Mouse (Mus musculus) testis, adult 2 months (tissue): ENCODE measurements around the gene Rag2. TPM values are rescaled to one million over a fixed set of nuclear protein-coding genes. Genes with fewer than 3 reads are reported as not detected.

Source experiments
- H3K27ac ChIP-seq: fragments of 200-500 bp; 2 replicates; pipeline ENCODE4 v1.5.1; 2012; ENCODE audit warnings: low read depth, low read length; ENCODE audit not compliant: control insufficient read depth, insufficient read depth
- H3K27me3 ChIP-seq: fragments of 200-500 bp; 2 replicates; pipeline ENCODE4 v1.6.1; 2012; ENCODE audit warnings: mild to moderate bottlenecking, low read length, moderate library complexity; ENCODE audit not compliant: control insufficient read depth, insufficient read depth
- H3K36me3 ChIP-seq: fragments of 200-500 bp; 2 replicates; pipeline ENCODE4 v1.6.1; 2012; ENCODE audit warnings: mild to moderate bottlenecking, low read length; ENCODE audit not compliant: control insufficient read depth, insufficient read depth
- H3K4me1 ChIP-seq: fragments of 200-500 bp; 2 replicates; pipeline ENCODE4 v1.6.1; 2012; ENCODE audit warnings: low read length; ENCODE audit not compliant: control insufficient read depth, insufficient read depth
- H3K4me3 ChIP-seq: fragments of 200-500 bp; 2 replicates; pipeline ENCODE4 v1.5.1; 2012; ENCODE audit warnings: low read depth, mild to moderate bottlenecking, low read length, moderate library complexity, mixed read lengths; ENCODE audit not compliant: control insufficient read depth
- CTCF ChIP-seq: fragments of 200-500 bp; IDR thresholded peaks from 2 replicates; pipeline ENCODE4 v1.5.1; 2012; ENCODE audit warnings: low read depth, mild to moderate bottlenecking, inconsistent platforms, low read length, moderate library complexity; ENCODE audit not compliant: control insufficient read depth, insufficient read depth, insufficient replicate concordance
- POLR2A ChIP-seq: fragments of 200-500 bp; IDR thresholded peaks from 2 replicates; pipeline ENCODE4 v1.6.1; 2012; ENCODE audit warnings: low read depth, mild to moderate bottlenecking, inconsistent platforms, low read length, moderate library complexity; ENCODE audit not compliant: control insufficient read depth
- polyA plus RNA-seq: library from polyadenylated mRNA; depleted of rRNA; stranded (reverse); fragments of >200 nt; gene quantifications from 2 replicates; pipeline ENCODE4 v1.2.3, GENCODE M21; 2012

Gene Rag2
- polyA plus RNA-seq, 1 experiment: 0.35 TPM

DNA sequence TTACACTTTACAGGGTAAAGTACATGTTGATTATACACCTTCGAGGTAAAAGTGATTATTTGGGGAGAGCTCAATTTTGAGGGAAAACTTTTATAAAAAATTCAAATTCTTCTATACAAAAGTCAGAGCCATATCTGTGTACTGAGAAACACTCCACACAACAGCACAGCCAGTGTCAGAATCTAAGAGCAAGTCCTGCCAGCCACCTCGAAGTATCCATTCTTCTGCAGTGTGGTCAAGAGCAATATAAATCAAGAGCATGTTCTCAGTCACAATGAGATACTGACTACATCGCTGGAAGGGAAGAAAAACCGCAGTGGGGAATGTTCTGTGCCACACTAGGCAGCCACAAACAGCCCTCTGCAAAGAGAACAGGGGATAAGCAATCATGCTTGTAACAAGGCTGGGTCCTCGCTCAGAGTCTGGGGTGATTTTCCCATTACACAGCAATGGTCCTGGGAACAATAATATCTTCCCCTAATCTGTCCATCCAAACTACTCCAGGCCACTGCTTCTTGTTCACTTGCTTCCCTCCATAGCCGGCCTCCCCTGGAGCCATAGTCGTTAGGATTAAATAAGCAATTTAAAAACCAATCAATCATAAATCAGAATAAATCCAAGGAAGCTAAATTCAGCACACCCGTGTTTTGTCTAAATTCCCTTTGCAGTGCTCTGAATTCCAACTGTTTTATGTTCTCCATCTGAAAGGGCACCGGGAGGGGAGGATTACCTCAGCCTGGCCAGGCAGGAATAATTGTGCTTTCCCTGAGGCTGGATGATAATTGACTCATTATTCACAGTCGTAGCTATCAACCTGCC lies 32.3 kb upstream of the Rag2 start:
- no peak overlapping the region for H3K27ac ChIP-seq
- H3K4me1 ChIP-seq: no peaks in the 10 kb centered on the region
- no peaks in the 10 kb centered on the region for H3K36me3 ChIP-seq
- TF ChIP-seq CTCF: no peak
- no peak for TF ChIP-seq POLR2A
- H3K27me3 ChIP-seq: no peaks in the 10 kb centered on the region
- no peak overlapping the region for H3K4me3 ChIP-seq

DNA sequence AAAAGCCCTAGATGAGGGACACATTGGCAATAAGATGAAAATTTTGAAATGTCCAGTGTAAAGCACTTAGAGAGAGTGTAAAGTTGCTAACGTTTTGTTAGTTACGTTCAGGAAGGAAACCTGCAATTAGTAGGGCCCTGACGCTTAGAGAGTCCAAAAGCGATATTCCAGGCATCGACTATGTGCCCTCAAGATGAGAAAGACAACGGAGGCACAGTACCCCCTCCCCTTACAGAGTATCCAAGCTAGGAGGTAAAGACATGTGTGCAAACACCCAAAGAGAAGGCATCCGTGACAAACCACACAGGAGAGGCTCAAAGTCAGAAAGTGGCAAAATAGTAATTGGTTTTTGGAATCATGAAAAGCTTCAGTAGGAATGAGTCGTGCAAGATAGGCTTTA lies 31.6 kb upstream of the Rag2 start:
- Histone ChIP-seq H3K36me3 (no peaks in the 10 kb centered on the region), H3K27ac (no peak overlapping the region), H3K4me1 (no peaks in the 10 kb centered on the region), H3K27me3 (no peaks in the 10 kb centered on the region), H3K4me3 (no peak overlapping the region)
- TF ChIP-seq POLR2A (no peak), CTCF (no peak)

DNA sequence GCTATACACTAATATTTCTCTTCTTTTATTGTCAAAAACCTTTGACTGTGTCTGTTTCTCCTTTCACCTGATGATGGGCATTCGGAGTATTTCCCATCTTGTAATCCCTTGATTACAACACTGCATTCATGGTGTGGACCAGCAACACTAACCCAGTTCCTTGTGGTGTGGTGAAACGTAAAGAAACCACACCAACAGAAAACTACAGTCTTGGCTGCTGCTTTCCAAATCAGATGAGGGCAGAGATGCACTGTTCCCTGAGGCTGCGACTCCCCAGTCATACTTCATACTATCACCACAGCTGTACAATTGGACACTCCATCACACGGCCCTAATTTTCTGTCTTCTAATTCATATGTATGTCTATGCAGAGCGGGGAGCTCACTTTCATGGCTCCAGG lies 29.8 kb upstream of the Rag2 start:
- Histone ChIP-seq H3K36me3 (no peaks in the 10 kb centered on the region), H3K27me3 (no peaks in the 10 kb centered on the region), H3K4me1 (no peaks in the 10 kb centered on the region), H3K4me3 (no peak overlapping the region), H3K27ac (no peak overlapping the region)
- no peak for TF ChIP-seq CTCF
- no peak for TF ChIP-seq POLR2A

DNA sequence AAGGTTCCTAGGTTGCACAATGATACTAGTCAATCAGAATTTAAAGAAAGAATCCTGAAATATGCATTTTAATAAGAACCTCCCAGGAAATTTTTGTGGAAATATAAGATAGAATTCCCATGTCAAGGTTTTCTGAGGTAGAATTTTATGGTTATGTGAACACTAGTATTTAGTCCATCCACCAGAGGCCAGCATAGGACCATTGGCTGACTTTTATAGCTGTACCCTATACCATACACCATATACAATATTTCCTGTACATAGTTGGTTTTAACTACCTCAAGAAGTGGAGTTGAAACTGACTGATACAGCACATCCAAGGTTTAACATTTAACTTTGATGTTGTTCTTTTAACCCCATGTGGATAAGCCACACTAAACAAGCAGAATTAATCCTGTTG lies 27.3 kb upstream of the Rag2 start:
- H3K4me3 ChIP-seq: no peak overlapping the region
- no peaks in the 10 kb centered on the region for H3K4me1 ChIP-seq
- no peak for TF ChIP-seq POLR2A
- TF ChIP-seq CTCF: no peak
- no peak overlapping the region for H3K27ac ChIP-seq
- no peaks in the 10 kb centered on the region for H3K36me3 ChIP-seq
- no peaks in the 10 kb centered on the region for H3K27me3 ChIP-seq

DNA sequence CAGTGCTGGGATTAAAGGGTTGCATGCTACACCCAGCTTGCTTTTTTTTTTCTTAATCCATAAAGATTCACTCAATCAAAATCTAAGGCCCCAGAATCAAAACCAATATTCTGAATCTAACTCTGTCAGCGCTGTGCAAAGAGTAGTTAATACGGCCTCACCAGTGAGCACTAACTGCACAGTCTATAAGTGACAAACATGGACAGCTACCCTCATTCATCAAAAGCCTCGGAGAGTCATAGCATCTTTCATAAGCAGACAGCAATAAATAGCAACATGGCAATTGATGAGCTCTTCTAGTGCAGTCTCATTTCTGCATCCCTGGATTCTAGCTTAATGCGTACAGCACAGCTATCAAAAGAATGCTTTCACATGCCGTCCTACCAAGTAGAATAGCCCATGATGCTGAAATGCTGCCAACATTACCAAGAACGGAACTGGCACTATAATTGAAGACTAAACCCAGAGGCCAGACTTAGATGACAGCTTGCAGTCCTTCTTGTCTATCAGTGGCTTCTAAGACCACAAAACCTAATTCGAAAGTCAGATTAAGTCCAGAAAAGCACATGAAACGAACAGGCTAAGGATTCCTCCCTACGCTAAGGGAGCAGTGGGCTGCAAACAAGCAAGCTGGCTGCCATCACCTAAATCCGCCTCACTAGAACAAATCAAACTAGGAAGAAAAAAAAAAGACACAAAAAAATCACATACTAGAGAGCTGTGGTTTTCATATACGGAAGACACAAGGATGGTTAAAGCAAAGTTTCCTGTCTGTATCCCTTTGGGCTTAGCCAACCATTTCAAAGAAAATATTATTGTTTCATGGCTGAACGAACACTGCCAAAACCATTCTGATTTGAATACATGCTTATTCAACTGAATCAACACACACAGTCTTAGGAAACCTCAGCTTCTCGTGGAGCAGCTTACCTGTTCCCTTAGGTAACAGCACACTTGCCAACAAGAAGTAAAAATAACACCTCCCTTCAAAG lies 26.0 kb upstream of the Rag2 start:
- Histone ChIP-seq H3K36me3 (no peaks in the 10 kb centered on the region), H3K27me3 (no peaks in the 10 kb centered on the region), H3K27ac (no peak overlapping the region), H3K4me3 (no peak overlapping the region), H3K4me1 (no peaks in the 10 kb centered on the region)
- no peak for TF ChIP-seq POLR2A
- TF ChIP-seq CTCF: no peak

DNA sequence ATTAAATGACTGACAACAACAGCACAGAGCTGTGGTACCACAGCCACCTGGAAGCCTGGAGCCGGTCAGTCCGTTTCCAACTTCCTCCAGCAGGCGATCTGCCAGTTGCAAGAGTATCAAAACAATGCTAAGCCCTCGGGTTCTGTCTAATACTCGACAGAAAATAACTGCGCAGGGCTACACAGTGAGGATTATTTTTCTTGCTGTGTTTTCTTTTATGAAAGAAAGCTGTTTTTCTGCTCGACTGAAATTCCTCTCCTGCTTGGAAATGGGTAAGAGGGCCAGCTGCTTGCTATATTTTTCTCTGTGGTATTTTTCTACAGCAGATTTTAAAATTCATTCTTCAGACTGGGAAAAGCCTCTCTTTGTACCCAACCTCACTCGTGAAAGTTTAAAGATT lies 23.8 kb upstream of the Rag2 start:
- Histone ChIP-seq H3K4me1 (no peaks in the 10 kb centered on the region), H3K4me3 (no peak overlapping the region), H3K27me3 (no peaks in the 10 kb centered on the region), H3K36me3 (no peaks in the 10 kb centered on the region), H3K27ac (no peak overlapping the region)
- no peak for TF ChIP-seq CTCF
- TF ChIP-seq POLR2A: no peak

DNA sequence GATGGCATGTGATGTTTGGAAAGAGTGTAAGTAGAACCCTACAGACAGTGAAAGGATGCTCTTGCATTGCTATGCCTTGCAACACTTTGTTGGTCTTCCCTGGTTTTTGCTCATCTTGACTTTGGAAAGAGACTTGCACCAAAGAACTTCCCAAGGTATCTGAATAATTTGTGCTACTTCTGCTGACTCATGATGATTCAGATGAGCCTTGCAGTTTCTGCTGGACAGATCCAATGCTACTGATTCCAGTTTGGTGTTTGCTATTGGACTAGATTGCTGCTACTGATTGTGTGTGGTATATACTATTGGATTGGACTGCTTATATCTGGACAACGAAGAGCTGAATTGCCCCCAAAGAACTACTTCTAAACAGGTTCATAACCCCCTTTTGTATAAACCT lies 21.4 kb upstream of the Rag2 start:
- no peak overlapping the region for H3K4me3 ChIP-seq
- H3K36me3 ChIP-seq: no peaks in the 10 kb centered on the region
- no peaks in the 10 kb centered on the region for H3K27me3 ChIP-seq
- no peak for TF ChIP-seq POLR2A
- TF ChIP-seq CTCF: no peak
- no peak overlapping the region for H3K27ac ChIP-seq
- no peaks in the 10 kb centered on the region for H3K4me1 ChIP-seq
